Mouse (Mus musculus): ENCODE measurements at regions not wholly inside any gene's neighbourhood (a gene's known extent, or its start where the extent isn't known, plus 50 kb on each side); places are given as distances from the start of the nearest gene placed in this dataset.
"Not testable (repeated sequence)": the region's sequence is repeated elsewhere in the genome, so short reads cannot be mapped to it uniquely, and the experiment has no call there.

GRCm38 (mm10) chr8:71779824-71780223 lies 54.3 kb upstream of the Fcho1 start:
- H3K79me2 ChIP-seq (ENCODE audit: inconsistent target), result not testable (repeated sequence)
- no CpG with 5 or more reads among the region's 4 CpGs for WGBS (ENCODE audit: missing documents)

GRCm38 (mm10) chr8:71779380-71779779 lies 53.9 kb upstream of the Fcho1 start:
- not testable (repeated sequence) for H3K36me3 ChIP-seq (ENCODE audit: inconsistent target); H3K27ac ChIP-seq; H3K79me2 ChIP-seq (ENCODE audit: inconsistent target); H3K4me3 ChIP-seq (ENCODE audit: inconsistent target)
- WGBS (ENCODE audit: missing documents), result 100% methylated on average over 5 of the region's 5 CpGs

More at GRCm38 (mm10) chr8:71779824-71780223, 54.3 kb upstream of the Fcho1 start:
- not testable (repeated sequence) for H3K27ac ChIP-seq; H3K4me3 ChIP-seq (ENCODE audit: inconsistent target); H3K36me3 ChIP-seq (ENCODE audit: inconsistent target)

GRCm38 (mm10) chr8:71778916-71779315 lies 53.4 kb upstream of the Fcho1 start:
- Histone ChIP-seq H3K36me3 (ENCODE audit: inconsistent target) (no peaks in the 10 kb centered on the region), H3K27ac (no peak overlapping the region), H3K4me3 (ENCODE audit: inconsistent target) (no peak overlapping the region), H3K79me2 (ENCODE audit: inconsistent target) (no peaks in the 10 kb centered on the region)
- 98% methylated on average over 9 of the region's 10 CpGs for WGBS (ENCODE audit: missing documents)

Measured in macrophage (primary cell).